Mouse (Mus musculus) left cerebral cortex, adult 9 months (tissue): Measurements from ENCODE around the gene Nhsl1.

Experiments
- DNase-seq, 2 experiments: peaks; one replicate each; pipeline ENCODE4 v3.0.0; 2022; ENCODE audit warnings: low spot score in 2 of 2

Gene Nhsl1

DNA sequence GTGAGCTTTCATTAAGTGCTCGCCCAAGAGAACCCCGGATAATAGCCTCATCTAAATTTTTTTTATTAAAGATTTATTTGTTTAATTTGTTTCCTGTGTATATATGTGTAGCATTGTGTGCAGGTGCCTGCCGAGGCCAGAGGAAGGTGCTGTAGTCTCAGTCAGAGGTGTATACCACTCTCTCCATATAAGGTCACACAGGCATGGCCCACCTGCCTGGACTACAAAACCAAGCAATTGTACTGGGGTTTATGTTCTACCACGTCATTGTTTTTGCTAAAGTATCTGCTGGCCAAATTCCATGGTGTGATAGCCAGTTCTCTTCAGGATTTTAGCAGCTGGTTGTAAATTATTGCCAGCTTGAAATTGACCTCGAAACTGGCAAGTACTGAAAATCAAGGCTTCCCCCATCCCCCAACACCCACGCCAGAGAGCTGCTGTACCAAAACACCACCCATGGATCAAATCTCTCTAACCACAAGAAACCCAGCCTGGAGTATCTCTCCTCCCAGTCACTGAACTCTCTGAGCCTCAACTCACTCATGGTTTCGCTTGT lies 81.4 kb downstream of the Nhsl1 start:
- DNase-seq, result no peak

DNA sequence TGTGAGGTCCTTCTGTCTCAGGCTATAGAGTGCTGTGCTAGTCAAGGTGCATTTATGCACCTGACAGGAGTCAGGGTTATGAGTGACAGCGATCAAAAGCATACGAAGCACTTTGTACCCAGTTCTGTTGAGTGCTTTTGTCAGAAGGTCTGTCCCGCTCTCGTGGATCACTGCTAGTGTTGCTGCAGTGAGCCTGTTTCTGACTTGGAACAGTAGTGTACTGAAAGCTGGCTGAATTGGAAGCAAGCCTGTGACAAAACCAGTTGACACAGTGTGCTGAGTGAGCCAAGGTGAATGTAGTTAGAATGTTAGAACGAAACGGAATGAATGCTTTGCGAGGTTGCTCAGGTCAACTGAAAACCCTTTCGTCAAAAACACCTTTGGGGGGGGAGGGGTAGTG lies 82.2 kb downstream of the Nhsl1 start:
- DNase-seq, result no peak

DNA sequence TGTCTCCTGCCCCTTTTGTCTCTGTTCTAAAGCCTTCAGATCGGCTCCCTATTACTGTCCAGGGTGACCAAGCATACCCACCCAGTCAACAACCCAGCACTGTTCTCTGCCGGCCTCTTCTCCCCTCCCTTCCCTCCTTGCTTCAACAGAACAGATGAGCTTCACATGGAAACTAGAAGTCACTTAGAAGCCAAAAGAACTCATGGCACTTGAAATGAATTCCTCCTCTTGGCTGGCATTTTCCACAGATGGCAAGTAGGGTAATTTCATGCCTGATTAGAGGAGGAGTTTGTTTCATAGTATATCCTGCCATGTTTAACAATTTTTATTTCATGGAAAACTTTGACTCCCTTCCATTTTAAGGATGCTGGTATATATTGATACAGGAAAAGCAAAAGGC lies 85.2 kb downstream of the Nhsl1 start:
- no peak for DNase-seq

DNA sequence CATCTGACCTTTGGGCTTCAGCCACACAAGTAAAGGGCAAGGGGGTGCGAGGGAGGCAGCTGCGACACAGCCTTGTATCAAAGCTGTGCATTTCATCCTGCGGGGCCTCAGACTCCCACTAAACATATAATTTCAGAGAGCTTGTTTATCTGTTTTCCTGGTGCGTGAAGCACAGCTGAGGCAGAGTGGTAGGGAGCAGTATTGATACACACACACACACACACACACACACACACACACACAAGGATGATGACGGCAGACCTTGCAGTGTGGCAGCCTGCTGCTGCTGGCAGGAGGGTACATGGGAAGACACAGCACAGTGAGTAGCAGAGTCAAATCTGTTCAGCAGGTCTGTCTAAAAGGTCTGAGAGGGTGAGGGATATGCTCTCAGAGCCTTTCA lies 85.9 kb downstream of the Nhsl1 start:
- no peak for DNase-seq

DNA sequence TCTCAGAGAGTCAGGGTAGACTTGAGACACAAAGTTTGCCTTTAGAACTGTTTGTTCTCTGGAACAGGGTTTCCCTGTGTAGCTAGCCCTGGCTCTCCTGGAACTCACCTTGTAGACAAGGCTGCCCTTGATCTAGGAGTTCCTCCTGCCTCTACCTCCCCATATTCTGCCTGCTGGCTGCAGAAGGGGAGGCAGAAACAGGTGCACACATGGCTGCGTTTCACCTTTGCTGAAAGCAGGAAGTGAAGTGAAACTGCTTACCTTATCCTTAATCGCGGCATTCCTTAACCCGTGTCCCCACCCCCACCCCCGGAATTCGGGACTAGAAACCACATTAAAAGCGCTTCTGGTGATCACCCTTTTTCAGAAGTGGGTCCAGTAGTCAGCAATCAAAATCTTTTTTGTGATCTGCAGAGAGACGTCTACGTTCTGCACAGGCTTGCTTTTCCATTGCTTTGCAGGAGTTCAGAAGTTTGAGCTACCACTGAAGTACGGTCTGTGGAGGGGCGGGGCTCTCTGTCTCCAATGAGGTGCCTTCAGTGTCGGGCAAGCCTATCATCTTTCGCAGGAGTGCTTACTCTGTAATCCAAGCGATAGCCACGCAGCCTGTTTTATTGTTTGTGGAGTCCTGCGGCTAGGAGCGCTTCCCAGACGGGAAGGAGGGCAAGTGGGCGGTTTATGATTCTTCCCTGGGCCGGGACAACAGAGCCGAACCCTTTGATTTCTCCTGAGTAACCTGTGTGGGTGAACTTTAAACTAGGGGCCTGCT lies 88.5 kb downstream of the Nhsl1 start:
- DNase-seq, result peak in 1 of 2 experiments; percentile 33

DNA sequence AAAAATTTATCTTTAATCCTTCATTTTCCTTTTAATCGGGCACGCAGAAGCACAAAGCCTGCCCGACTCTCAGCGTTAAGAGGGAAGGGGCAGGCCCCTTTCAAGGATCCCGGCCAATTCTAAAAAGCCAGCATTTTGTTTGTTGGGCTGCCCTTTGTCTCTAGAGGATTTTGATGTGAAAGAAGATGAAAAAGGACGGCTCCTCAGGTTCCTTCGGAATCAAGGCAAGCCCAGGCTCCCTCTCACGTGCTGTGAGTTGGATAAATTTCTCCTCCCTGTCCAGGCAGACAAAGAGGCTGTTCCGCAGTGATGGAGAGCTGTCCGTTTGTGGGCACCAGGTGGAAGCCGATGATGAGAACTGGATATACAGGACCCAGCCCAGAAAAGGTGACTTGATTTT lies 89.3 kb downstream of the Nhsl1 start:
- DNase-seq, result no peak

DNA sequence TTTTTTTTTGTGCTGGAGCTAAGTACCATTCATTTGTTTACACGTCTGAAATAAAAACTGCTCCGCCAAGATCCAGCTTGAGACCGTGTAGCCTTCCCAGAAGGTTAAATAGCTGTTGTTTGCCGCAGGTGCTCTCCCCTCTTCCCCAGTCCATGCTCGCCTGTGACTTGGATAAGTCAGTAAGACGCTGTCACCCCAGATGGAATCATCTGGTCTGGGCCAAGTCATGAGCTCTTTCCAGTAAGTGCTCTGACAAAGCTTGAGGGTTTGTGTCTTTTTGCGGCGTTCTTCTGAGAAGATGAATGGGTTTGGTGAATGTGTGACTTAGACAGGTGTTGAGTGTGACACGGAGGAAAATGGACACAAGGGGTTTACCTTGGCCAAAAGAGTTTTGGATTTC lies 89.8 kb downstream of the Nhsl1 start:
- no peak for DNase-seq

DNA sequence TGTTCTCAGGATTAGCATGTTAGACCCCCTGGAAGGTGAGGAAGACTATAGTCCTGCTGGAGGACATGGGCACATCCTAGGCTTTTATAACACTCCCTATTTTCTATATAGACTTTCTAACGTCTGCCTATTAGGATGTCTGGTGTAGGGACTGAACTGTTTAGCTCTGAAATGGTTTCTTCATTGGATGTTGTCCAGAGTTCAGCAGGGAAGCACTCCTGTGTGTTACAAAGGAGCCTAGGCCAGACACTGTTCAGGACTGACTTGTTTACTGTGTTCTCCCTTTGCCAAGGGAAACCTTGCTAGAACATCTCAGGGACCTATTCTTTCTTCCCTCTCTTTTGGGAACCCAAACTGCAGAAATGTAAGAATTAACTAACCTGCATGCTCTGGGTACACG lies 90.3 kb downstream of the Nhsl1 start:
- DNase-seq, result no peak

DNA sequence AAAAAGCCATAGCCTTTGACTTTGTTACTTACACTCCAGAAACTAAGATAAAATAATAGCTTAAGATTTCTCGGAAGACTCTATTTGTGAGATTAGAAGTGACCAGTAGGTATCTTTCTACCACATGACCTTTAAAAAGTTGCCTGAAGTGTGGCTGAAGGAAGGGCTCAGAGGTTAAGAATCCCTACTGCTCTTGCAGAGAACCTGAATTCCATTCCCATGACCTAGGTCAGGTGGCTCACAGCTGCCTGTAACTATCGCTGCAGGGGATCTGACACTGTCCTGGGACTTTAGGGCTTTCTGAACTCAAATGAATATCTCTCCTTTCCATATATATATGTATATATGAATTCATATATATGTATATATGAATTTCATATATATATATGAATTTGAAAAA lies 92.5 kb downstream of the Nhsl1 start:
- no peak for DNase-seq

DNA sequence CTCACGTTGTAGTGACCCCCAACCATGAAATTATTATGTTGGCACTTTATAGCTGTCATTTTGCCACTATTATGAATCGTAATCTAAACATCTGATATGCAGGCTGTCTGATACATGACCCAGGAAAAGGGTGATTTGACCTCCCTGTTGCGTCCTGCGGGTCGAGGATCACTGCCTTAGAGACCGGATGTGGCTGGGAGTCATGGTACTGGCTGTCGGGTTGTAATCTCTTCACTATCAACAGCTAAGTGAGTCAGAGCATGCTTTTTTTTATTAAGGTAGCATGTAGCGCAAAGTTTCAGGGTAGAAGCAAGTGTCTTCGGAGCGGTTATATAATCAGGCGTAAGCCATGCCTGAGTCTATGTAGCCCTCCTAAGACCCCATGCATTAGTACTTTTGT lies 97.2 kb downstream of the Nhsl1 start:
- no peak for DNase-seq

DNA sequence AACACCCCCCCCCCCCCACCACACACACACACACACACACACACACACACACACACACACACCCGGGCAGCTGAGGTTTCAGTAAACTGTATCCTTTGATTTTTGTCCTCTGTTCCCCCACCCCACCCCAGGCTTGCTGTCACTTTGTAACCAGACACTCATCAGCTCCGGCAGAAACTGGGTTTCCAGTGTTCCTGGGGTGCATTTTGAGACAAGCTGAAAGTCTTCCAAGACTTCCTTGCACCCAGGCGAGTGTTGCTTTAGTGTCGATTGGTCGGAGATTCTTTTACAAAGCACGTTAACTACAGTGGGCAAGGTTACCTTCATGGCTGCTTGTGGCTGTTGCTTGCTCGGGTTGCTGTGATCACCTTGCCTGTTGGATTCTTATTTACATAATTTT lies 99.4 kb downstream of the Nhsl1 start:
- DNase-seq, result no peak

DNA sequence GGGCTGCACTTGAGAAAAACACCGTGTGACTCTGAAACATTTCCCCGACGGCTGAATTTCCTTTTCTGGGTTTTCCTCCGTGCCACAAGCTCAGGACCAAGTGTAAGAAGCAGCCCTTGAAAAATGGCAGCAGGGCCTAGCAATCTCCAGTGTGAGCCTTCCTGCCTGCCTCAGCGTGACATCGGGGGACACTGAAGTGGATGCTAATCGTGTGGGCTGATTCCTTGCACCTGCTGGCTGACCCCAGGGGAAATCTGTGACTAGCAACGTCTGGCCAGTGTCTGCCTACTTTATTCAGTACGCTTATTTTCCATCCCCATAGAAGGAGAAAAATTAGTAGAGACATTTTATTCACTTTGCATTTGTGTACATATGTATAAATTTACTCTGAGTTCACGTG lies 100.7 kb downstream of the Nhsl1 start:
- no peak for DNase-seq

DNA sequence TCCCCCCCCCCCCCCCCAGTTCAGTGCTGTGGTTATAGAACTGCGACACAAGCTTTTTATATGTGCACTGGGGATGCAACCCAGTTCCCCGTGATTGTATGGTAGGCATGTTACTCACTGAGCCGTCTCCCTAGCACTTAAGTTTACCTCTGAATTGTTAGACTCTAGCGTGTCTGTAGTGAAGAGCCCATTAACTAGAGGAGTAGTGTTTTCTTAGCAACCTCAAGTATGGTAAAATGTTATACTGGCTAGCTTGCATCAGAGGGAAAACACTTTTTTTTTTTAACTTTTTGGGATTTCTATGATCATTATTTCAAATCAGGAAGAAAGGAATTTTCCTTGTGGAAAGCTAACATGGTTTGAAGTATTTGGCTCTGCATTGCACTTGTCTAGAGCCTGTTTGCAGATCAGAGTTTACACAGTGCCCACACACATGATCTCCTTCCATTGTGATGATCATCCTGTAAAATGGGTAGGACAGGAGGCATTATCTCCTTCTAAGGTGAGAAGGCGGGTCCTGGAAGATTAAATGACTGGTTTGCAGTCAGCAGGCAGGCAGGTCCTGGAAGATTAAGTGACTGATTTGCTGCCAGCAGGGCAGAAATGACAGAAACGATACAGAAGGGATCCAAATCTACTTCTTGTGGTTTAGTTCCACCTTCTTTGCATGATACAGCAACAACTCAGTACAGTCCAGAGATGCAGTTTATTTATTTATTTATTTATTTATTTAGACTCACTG lies 101.6 kb downstream of the Nhsl1 start:
- DNase-seq, result no peak

DNA sequence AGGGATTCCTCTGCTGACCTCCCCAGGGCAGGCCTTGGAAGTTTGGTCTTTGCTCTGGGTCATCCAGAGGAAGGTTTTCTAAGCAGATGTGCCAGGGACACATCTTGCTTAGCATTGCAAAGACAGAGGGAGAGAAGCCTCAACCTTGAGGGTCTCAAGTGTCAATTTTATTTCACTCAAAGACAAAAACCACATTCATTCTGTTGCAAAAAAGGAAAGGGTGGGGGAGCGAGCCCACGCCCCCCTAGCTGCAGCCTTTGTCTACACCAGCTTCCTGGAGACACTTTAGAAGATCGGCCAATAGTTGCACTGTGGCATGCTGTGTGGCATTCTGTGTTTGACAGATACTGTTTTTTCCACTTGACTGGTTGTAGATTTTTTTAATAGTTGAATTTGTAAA lies 104.2 kb downstream of the Nhsl1 start:
- DNase-seq, result no peak

DNA sequence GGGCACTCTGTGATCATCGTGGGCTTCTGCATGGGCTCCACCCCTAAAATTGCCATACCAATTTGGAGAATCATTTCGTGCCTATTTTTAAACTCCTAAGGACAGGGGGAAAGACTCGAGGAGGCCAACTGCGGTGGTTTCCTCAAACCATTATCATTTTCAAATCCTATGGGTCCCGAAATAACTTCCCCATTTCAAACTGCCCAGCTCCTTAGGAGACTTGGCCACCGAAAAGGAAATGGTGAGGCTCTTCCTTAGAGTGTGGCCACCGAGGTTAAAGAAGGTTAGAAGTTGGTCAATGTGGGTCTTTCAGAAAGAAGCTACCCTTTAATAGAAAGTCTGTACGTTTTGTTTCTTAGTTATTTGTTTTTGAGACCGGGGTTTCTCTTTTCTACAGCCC lies 104.8 kb downstream of the Nhsl1 start:
- DNase-seq, result no peak

DNA sequence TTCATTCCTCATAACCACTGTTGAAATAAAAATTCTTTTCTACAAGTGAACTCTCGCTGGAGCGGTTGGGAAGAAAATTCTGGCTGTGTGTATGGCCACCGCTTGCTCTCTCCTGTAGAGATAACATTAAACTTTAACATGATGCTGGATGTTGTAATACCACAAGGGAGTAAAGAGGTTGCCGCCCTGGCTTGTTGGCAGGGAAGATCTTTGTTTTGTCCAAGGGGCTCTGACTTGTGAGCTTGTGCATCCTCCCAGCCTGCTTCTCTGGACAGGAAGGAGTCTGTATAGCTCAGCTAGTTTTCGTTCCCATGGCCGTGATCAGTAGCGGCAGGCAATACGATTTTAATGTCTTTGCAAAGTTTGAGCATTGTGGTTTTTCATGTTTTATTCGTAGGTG lies 109.1 kb downstream of the Nhsl1 start:
- no peak for DNase-seq

DNA sequence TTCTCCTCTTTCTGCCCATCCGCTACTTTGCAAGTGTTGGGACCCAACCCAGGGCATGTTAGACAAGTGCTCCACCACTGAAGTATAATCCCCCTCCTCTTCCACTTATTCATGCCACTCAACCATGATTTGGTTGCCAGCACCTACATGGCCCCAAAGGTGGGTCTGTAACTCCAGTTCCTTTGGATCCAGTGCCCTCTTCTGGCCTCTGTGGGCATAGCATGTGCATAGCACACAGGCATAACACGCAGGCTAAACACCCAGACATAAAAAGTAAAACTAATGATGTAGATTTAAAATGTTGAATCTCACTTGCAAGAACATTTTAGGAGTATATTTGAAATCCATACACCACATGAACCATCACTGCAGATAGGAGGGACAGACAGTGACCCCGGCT lies 110.7 kb downstream of the Nhsl1 start:
- DNase-seq, result no peak

DNA sequence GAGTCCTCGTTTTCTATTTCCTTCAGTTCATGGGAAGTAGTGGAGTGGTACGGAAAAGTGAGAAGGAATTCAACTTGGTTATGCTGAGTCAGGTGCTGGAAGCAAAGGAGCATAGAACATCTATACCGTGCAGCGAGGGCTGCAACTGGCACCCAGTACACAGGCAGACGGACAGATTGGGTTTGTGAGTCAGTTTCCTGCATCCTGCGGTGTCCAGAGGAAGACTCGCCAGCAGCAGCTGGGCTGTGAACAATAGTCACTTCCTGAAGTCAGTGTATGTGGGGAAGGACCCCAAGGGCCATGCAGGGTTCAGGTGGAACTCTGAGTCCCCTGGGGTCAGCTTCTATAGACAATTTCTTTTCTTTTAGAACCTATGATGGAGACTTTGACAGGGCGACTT lies 111.4 kb downstream of the Nhsl1 start:
- DNase-seq, result no peak

DNA sequence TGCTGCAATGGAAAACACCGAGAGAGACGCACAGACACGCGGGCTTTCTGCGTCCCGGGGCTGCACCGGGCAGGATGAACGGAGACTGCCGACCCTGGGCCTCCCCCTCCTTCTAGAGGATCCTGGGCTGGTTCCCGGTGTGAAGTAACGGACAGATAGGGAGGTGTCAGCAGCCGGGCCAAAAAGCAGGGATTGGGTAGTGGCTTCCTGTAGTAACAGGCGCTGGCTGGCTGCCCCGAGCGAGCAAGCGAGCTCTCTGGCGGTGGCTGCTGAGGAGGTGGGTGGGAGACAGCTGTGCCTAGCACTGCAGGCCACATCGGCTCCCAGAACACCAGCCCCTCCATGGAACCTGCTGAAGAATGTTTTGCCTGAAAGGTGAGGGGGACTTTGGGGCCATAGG lies 112.2 kb downstream of the Nhsl1 start:
- DNase-seq, result peak in 1 of 2 experiments; percentile 27

DNA sequence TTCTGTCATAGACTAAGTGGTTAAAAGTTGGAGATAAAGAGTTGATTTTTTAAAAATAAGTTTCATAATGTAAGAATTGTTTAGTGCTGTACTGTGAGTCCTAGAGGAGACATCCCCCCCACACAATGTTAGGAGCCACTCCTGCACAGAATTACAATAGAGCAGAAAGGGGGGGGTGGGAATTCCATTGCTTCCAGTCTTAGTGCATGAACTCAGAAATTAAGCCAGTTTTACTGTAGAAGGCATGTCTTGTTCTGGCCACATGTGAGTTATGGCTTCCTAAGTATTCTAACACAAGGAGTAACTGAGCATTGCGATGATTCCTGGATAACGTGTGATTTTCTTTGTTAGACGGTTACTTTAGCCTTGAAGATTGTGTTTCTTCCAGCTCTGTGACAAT lies 112.8 kb downstream of the Nhsl1 start:
- no peak for DNase-seq

DNA sequence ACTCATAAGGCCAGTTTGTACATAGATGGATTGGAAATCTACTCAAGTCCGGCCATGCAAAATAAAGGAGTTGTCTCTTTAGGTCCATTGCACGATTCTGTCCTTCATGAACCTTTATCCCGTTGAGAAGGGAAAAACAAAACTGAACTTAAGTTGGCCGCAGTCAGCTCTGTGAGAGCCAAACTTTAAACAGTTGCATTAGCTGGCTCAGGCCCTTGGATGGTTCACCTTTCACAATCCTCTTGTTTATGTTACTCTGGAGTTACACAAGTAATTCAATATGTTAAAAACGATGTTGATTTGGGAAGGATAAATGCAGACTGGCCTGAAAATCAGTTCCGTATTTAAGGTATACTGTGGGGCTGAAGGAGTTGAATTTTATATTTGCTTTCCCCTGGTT lies 116.7 kb downstream of the Nhsl1 start:
- no peak for DNase-seq

DNA sequence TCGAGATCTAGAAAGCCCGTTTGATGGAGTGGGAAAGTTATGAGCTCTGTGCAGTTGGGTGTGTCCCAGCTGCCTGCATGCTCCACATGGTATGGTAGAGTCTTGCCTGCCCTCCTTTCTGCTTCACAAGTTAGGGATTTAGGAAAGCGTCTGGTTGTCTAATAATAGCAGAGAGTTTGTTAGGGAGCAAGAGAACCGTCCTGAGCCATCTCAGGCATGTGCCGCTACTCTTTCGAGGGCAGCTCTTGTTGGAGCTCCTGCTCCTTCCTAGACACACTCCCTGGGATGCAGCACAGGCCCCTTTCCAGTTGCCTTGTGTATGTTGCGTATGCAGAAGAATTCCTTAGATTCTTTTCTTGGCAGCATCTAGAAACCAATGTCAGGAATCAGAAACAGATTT lies 117.2 kb downstream of the Nhsl1 start:
- no peak for DNase-seq

DNA sequence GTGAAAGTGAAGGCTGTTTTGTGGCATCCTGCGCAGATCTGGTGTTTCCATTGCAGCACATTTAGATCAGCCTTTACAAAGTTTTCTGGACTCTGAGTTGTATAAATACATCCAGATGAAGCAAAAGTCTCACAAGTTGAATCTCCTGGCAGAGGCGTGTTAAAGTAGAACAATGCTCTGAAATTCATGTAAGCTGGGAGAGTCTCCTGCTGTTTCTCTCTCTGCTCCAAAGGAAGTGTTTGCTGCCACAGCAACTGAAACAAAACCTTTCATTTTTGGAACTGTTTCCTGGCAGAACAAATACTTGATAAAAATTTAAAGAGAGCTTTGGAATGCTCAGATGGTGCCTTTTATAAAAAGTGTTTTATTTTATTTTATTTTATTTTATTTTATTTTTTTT lies 118.8 kb downstream of the Nhsl1 start:
- peak in 1 of 2 experiments; percentile 22 for DNase-seq
